Mouse (Mus musculus) neural tube, embryonic 14.5 days (tissue): Measurements from ENCODE around the gene Gzma. TPM values are rescaled to one million over a fixed set of nuclear protein-coding genes. Genes with fewer than 3 reads are reported as not detected.

ENCODE experiments used
- ATAC-seq: fragments of 200-750 bp; cut with Nextera tagmentation; 2 replicates; pipeline ENCODE4 v1.8.0; 2017; ENCODE audit warnings: low read depth, mild to moderate bottlenecking, moderate TSS enrichment, moderate library complexity
- H3K27ac ChIP-seq: fragments of 300-500 bp; sonication (generic); 2 replicates; pipeline ENCODE4 v1.5.1; 2014; ENCODE audit warnings: low read depth, mild to moderate bottlenecking, control low read depth, low read length, moderate library complexity, mixed read lengths
- H3K27me3 ChIP-seq: fragments of 300-500 bp; sonication (generic); 2 replicates; pipeline ENCODE4 v1.6.1; 2014; ENCODE audit warnings: low read length; ENCODE audit not compliant: control insufficient read depth, insufficient read depth
- H3K36me3 ChIP-seq: fragments of 300-500 bp; sonication (generic); 2 replicates; pipeline ENCODE4 v1.6.1; 2014; ENCODE audit warnings: low read length, mixed read lengths; ENCODE audit not compliant: control insufficient read depth, insufficient read depth
- H3K4me1 ChIP-seq: fragments of 300-500 bp; sonication (generic); 2 replicates; pipeline ENCODE4 v1.6.1; 2014; ENCODE audit warnings: low read length; ENCODE audit not compliant: control insufficient read depth, insufficient read depth
- H3K4me2 ChIP-seq: fragments of 300-500 bp; sonication (generic); 2 replicates; pipeline ENCODE4 v1.6.1; 2014; ENCODE audit warnings: mild to moderate bottlenecking, low read depth, low read length, control low read depth
- H3K4me3 ChIP-seq: fragments of 300-500 bp; sonication (generic); 2 replicates; pipeline ENCODE4 v1.5.1; 2014; ENCODE audit warnings: low read depth, low read length, control low read depth, mixed read lengths
- H3K9ac ChIP-seq: fragments of 300-500 bp; sonication (generic); replicated peaks from 2 replicates; pipeline ENCODE4 v1.6.1; 2014; ENCODE audit warnings: low read depth, mild to moderate bottlenecking, control low read depth, low read length, mixed read lengths
- H3K9me3 ChIP-seq: fragments of 300-500 bp; sonication (generic); 2 replicates; pipeline ENCODE4 v1.6.1; 2016; ENCODE audit warnings: low read length; ENCODE audit not compliant: control insufficient read depth
- WGBS: fragments of 180-500 bp; shearing (Covaris S2); extraction: QIAGEN DNeasy Blood & Tissue Kit; methylation state at CpG from one replicate; pipeline ENCODE4 v1.1.7; 2014; 5-methylcytosine and 5-hydroxymethylcytosine counted together
- polyA plus RNA-seq: library from polyadenylated mRNA; unstranded; fragments of >200 nt; fragmentation: Nextera tagmentation; extraction: Ambion mirVana; gene quantifications from 2 replicates; pipeline ENCODE4 v1.2.1, GENCODE M21; 2014

Gzma gene
- polyA plus RNA-seq, result not detected in 2 replicates

GRCm38 (mm10) chr13:113100879-113101278 is at the start of gene Gzma:
Gene Gzma (minus strand): TSS chr13:113100981.
- Histone ChIP-seq H3K27me3 (no peaks in the 10 kb centered on the region), H3K9me3 (no peaks in the 10 kb centered on the region), H3K9ac (no peak within 1 kb of the TSS), H3K27ac (no peak within 1 kb of the TSS), H3K36me3 (no peaks in the 10 kb centered on the region), H3K4me3 (no peak within 1 kb of the TSS), H3K4me1 (no peaks in the 10 kb centered on the region), H3K4me2 (no peak within 1 kb of the TSS)
- no peak for ATAC-seq
- 87% methylated on average over 6 of the region's 6 CpGs for WGBS

- H3K9me3 ChIP-seq, result no peaks in the 10 kb centered on the region
- no peak overlapping the region for H3K27ac ChIP-seq
- H3K4me2 ChIP-seq, result no peak overlapping the region
- WGBS, result 98% methylated on average over 1 of the region's 1 CpGs
- no peak overlapping the region for H3K9ac ChIP-seq
- H3K4me1 ChIP-seq, result no peaks in the 10 kb centered on the region
- no peaks in the 10 kb centered on the region for H3K36me3 ChIP-seq
- no peak overlapping the region for H3K4me3 ChIP-seq
- no peaks in the 10 kb centered on the region for H3K27me3 ChIP-seq
- no peak for ATAC-seq
Observed at GRCm38 (mm10) chr13:113139597-113139996, 38.8 kb upstream of the Gzma start.

- H3K27me3 ChIP-seq, result no peaks in the 10 kb centered on the region
- WGBS, result 81% methylated on average over 1 of the region's 1 CpGs
- no peaks in the 10 kb centered on the region for H3K9me3 ChIP-seq
- H3K4me1 ChIP-seq, result no peaks in the 10 kb centered on the region
- ATAC-seq, result peak; percentile 66; the same call in 1 of the 2 replicates
- H3K4me3 ChIP-seq, result no peak overlapping the region
- no peak overlapping the region for H3K27ac ChIP-seq
- no peak overlapping the region for H3K4me2 ChIP-seq
- H3K9ac ChIP-seq, result no peak overlapping the region
- H3K36me3 ChIP-seq, result no peaks in the 10 kb centered on the region
Observed at GRCm38 (mm10) chr13:113129974-113130373, 29.2 kb upstream of the Gzma start.

- no peak for ATAC-seq
- Histone ChIP-seq H3K4me2 (no peak overlapping the region), H3K27me3 (no peaks in the 10 kb centered on the region), H3K9ac (no peak overlapping the region), H3K4me1 (no peaks in the 10 kb centered on the region), H3K36me3 (no peaks in the 10 kb centered on the region), H3K9me3 (no peaks in the 10 kb centered on the region), H3K27ac (no peak overlapping the region), H3K4me3 (no peak overlapping the region)
- 90% methylated on average over 14 of the region's 14 CpGs for WGBS
Observed at GRCm38 (mm10) chr13:113121326-113121725, 20.5 kb upstream of the Gzma start.

GRCm38 (mm10) chr13:113120324-113121237 is 19.8 kb upstream of the Gzma start:
- no peak overlapping the region for H3K4me3 ChIP-seq
- H3K4me2 ChIP-seq, result no peak overlapping the region
- WGBS, result 90% methylated on average over 17 of the region's 17 CpGs
- H3K27me3 ChIP-seq, result no peaks in the 10 kb centered on the region
- no peak overlapping the region for H3K27ac ChIP-seq
- H3K9ac ChIP-seq, result no peak overlapping the region
- H3K9me3 ChIP-seq, result no peaks in the 10 kb centered on the region
- H3K4me1 ChIP-seq, result no peaks in the 10 kb centered on the region
- no peaks in the 10 kb centered on the region for H3K36me3 ChIP-seq
- no peak for ATAC-seq

- Histone ChIP-seq H3K4me1 (no peaks in the 10 kb centered on the region), H3K4me2 (no peak overlapping the region), H3K4me3 (no peak overlapping the region), H3K36me3 (no peaks in the 10 kb centered on the region), H3K27ac (no peak overlapping the region), H3K9me3 (no peaks in the 10 kb centered on the region), H3K9ac (no peak overlapping the region), H3K27me3 (no peaks in the 10 kb centered on the region)
- no peak for ATAC-seq
- WGBS, result 68% methylated on average over 4 of the region's 4 CpGs
Observed at GRCm38 (mm10) chr13:113118977-113119376, 18.2 kb upstream of the Gzma start.

GRCm38 (mm10) chr13:113104759-113105158 is 4.0 kb upstream of the Gzma start:
- H3K4me3 ChIP-seq, result no peak overlapping the region
- no peak overlapping the region for H3K9ac ChIP-seq
- no peak overlapping the region for H3K27ac ChIP-seq
- ATAC-seq, result no peak
- H3K4me2 ChIP-seq, result no peak overlapping the region
- WGBS, result 92% methylated on average over 10 of the region's 10 CpGs
- no peaks in the 10 kb centered on the region for H3K4me1 ChIP-seq
- H3K9me3 ChIP-seq, result no peaks in the 10 kb centered on the region
- no peaks in the 10 kb centered on the region for H3K36me3 ChIP-seq
- H3K27me3 ChIP-seq, result no peaks in the 10 kb centered on the region

- H3K27me3 ChIP-seq, result no peaks in the 10 kb centered on the region
- no peaks in the 10 kb centered on the region for H3K4me1 ChIP-seq
- H3K4me2 ChIP-seq, result no peak overlapping the region
- H3K4me3 ChIP-seq, result no peak overlapping the region
- H3K27ac ChIP-seq, result no peak overlapping the region
- H3K36me3 ChIP-seq, result no peaks in the 10 kb centered on the region
- H3K9me3 ChIP-seq, result no peaks in the 10 kb centered on the region
- H3K9ac ChIP-seq, result no peak overlapping the region
- no peak for ATAC-seq
- 84% methylated on average over 10 of the region's 10 CpGs for WGBS
Observed at GRCm38 (mm10) chr13:113101804-113102203, 1.0 kb upstream of the Gzma start.

- H3K36me3 ChIP-seq, result no peaks in the 10 kb centered on the region
- H3K9ac ChIP-seq, result no peak overlapping the region
- WGBS, result 94% methylated on average over 2 of the region's 2 CpGs
- no peak overlapping the region for H3K4me3 ChIP-seq
- H3K4me1 ChIP-seq, result no peaks in the 10 kb centered on the region
- no peak for ATAC-seq
- H3K9me3 ChIP-seq, result no peaks in the 10 kb centered on the region
- no peak overlapping the region for H3K27ac ChIP-seq
- no peaks in the 10 kb centered on the region for H3K27me3 ChIP-seq
- no peak overlapping the region for H3K4me2 ChIP-seq
Observed at GRCm38 (mm10) chr13:113098406-113098805, 2.4 kb downstream of the Gzma start.
